Mouse (Mus musculus): ENCODE data around the gene Tmcc3.

Gene Tmcc3

DNA sequence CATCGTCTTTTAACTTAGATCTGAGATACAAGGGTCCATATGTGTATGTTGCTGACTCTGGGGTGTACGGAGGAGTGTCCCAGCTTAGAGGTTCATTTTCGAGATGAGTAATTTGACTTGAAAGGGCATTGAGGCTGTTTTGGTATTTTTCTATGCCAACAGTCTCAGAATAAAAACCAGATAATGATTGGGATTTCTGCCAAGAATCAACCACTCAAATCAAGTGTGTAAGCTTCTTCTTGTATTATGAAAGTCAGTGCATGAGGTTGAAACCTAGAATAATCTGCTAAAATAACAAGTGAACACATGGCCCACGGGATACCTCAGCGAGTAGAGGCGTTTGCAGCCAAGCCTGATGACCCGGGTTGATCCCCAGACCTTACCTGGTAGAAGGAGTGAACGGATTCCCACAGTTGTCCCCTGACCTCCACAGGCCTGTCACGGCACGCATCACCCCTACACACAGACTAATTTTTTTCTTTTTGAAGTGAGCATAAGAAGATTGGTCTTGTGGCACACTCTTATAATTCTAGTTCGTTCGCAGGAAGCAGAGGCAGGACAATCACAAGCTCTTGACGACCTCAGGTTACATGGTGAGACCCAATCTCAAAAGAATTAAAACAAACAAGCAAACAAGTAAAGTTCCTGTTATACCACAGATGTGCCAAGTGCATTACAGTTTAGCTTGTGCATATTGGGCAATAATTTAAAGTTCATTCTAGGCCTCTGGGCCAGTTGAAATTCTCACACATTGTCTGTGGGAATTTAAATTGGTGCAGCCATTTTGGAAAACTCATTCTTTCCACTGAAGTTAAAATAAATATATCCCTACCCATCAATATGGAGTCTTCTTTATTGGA, 165.8 kb downstream of the Tmcc3 start:
- no peak for DNase-seq

DNA sequence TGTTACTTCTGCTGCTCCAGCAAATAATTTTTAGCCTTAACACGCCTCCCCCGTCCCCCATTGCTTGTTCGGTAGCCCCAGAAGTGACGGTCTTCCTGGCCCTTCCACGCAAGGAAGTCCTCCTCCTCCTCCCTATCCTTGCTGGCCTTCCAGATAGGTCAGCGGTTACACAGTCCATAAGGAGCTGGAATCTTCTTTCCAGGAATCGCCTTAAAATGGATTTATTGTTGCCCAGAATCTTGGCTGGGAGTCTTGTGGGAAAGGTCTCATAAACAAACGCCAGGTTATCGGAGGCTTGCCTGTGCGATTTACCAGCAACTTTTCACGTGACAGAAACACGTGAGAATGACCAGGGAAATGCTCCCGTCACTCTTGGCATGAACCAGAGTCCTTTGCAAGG, 167.9 kb downstream of the Tmcc3 start:
- DNase-seq = no peak

- no peak for DNase-seq
These were observed 168.8 kb downstream of the Tmcc3 start for GRCm38 (mm10) chr10:94480380-94481101.

DNA sequence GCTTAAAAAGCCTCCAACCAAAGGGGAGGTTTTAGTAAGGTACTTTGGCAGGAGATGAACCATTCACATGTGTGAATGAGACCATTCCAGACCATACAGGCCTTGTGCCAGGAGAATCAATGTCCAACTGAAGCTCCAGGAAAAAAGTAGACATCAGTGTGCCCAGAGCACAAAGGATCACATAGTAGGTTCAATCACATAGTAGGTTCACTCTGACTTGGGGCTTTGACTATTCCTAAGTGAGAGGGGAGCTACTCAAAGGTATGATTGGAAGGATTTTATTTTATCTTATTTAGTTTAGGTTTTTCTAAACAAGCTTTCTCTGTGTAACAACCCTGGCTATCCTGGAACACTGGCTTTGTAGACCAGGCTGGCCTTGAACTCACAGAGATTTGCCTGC, 169.9 kb downstream of the Tmcc3 start:
- no peak for DNase-seq

- no peak for DNase-seq
These were observed 174.4 kb downstream of the Tmcc3 start for GRCm38 (mm10) chr10:94486179-94486578.

DNA sequence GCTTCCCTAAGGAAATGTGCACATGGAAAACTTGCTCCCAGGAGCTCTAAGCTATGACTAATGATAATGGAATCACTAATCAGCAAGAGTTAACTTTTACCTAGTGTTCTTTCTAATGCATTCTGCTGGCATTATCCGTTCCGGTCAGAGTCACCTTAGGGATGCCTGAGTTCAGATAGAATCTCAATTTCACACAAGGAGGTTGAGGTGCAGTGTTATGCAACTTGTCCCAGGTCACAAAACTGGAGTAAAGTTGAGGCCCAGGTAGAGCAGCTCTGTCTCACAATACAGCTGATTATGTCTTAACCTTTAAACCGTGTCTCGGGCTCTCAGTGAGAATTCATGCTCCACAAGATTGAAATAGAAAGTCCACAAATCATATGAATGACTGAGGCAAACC, 177.8 kb downstream of the Tmcc3 start:
- no peak for DNase-seq

GRCm38 (mm10) chr10:94491006-94491405, 179.3 kb downstream of the Tmcc3 start:
- no peak for DNase-seq

DNA sequence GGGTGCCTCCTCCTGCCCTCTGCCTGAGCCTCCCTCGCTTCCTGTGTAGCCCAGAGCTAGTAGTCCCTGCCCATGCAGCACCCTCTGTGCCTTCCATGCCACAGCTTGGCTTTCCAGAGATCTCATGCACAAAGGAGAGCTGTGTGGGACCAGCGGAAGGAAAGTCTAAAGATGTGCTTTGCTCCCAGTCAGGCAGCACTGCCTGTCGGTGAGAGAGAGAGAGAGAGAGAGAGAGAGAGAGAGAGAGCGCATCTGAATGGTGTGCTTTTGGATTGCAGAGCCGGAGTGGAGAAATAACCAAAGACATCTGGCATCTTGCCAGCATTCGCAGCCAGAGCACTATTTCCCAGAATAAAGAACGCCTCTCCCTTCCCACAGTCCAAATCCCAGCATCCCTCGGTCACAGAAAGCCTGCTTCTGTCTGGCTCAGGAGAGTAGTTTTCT, 182.7 kb downstream of the Tmcc3 start:
- no peak for DNase-seq

DNA sequence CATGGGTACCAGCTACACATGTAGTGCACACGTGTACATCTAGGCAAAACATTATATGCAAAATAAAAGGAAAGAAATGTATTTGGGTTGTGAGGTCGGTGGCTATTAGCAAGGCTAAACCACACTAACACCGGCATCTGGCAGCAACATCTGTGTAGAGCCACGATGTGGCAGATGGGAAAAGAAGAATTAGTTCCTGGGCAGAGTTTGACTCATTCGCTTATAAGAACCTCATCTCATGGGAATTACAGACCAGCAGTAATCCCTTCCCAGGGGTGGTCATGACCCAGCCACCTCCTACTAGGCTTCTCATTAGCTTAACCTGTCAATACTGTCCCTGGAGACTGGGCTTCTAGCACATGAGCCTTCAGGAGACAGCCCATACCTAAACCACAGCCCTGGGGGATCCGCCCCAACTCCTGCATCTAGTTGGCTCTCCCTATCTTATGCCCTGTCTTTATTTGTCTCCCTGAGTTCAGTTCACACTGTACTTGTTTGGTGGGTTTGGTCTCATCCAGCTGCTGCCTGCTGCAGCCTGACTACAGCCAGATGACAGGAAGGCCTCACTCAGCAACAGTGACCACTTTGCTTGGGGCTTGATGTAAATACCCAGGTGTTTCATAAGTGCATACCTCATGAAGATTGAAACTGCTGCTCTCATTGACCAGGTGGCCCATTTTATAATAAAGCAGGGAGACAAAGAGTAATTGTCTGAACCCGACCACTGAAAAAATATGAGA, 183.9 kb downstream of the Tmcc3 start:
- no peak for DNase-seq

DNA sequence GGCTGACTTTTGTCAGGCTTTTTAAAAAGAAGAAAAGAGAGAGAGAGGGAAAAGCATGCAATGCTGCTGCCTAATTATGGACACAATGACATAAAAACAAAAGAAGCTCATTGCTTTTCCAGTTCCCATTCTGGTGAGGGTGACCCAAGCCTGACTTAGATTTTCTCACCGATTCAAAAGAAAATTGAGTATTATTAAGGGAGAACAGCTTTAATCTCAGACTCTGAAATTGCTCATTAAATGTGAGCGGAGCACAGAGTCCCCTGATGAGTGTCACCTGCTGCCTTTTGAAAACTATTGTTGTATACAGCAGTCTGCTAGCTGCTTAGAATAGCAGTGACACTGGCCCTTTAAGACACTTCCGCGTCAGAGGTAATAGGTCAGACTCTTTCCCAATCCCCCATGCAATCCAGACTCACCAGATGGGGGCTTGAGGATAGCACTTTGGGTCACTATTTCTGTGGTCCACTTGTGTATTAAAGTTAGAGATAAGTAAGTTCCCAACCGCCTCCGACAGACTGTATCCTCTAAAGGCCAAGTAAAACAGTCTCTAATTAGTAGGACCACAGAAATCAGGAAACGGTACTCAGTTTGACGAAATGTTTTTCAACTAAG, 185.2 kb downstream of the Tmcc3 start:
- DNase-seq = no peak

DNA sequence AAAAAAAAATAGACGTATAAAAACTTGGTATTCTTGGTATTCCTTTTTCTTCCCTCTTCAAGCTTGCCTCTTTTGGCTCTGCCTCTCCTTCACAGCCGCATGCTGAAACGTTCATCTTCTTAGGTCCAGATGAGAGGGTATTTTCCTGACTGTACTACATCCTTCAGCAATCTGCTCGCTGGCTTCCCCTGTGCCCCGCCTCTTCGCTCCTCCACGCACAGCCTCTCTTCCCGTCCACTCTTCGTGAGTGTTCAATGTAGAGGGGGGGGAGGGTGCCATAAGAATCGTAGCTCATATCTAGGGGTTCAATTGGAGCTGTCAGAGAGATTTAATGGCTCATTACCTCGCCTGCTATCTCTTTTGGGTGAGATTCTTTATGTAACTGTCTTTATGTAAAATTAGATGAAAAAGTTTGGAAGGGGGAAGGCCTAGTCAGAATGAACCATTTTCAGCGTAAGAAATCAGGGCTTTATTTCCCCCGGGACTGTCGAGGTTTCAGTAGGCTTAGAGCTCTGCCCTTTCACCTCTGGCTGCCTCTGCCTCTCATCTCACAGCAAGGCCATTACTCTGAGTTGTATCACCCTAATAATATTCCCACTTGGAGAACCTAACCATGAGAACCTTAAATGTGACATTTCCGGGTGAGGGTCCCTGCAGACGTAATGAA, 188.6 kb downstream of the Tmcc3 start:
- no peak for DNase-seq

GRCm38 (mm10) chr10:94500877-94501273, 189.1 kb downstream of the Tmcc3 start:
- no peak for DNase-seq

- no peak for DNase-seq
These were observed 190.0 kb downstream of the Tmcc3 start for GRCm38 (mm10) chr10:94501796-94502195.

DNA sequence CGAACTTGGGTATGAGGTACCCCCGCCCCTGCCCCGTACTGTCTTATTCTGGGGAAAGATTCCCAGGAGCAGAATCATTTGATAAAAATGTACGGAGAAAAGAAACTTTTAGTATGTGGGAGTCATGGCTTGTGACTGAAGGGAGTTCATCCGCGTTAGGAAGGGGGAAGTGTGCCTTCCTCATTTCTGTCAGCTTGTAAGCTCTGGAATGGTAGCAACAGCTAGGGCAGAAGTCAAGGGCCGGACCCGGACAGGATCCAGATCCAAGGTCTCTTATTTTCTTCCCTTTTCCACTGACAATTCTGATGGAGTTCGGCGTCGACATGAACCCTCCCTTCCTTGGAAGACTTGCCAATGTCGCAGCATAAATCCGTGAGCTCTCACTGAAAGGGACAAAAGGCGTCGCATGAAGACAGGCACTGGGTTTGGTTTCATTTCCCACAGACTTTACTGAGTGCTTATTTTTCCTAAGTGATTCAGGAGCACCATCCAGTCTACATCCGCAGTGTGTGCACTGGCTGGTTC, 193.6 kb downstream of the Tmcc3 start:
- DNase-seq = no peak

GRCm38 (mm10) chr10:94508863-94509262, 197.1 kb downstream of the Tmcc3 start:
- no peak for DNase-seq

DNA sequence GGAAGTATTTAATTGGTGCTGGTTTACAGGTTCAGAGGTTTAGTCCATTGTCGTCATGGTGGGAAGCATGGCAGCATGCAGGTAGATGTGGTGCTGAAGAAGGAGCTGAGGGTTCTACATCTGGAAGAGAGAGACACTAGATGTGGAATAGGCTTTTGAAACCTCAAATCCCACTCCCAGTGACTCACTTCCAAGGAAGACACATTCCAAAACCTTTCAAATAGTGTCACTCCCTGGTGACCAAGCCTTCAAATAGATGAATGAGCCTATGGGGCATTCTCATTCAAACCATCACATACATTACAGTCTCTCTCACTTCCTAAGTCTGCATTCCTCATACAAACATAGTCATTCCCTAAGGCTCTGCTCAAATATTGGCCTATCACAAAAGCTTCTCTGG, 201.0 kb downstream of the Tmcc3 start:
- no peak for DNase-seq

DNA sequence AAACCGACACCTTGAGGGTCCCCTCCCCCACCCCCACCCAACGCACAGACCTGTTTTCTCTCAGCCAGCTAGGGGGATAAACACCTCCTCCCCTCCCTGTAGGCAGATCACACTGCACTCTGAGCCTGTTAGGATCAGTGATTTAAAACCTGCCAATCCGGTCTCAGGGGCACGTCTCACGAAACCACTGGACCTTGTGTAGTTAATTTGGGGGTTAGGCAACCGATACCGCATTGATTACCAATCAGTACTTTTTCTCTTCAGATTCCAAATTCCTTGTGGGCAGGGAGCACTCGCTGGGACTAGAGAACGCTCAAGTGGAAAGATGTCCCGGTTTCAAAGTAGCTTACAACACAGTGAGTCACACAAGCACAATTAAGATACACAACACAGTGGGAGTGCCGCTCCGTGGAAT, 202.3 kb downstream of the Tmcc3 start:
- DNase-seq = no peak

- DNase-seq = peak; percentile 74
These were observed 202.9 kb downstream of the Tmcc3 start for GRCm38 (mm10) chr10:94514506-94515178.

GRCm38 (mm10) chr10:94515179-94515545, 203.4 kb downstream of the Tmcc3 start:
- peak; percentile 85 for DNase-seq

DNA sequence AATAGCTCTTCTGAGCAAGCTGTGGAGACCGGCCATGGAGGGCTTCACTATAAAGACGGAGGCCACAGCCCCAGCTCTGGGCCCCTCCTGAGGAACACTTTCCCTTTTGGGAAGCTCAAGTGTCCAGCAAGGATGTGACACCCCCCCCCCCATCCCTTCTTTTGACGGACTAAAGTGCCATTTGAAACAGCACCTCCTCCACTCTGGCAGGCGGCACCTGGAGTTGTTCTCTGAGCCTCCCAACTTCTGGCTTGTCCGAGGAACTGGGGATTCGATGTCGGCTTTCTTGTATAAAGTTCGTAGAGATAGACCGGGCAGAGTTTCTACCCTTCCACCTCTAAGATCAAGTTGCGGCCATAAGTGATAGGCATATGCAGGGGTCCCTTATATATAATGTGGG, 203.8 kb downstream of the Tmcc3 start:
- DNase-seq = no peak

DNA sequence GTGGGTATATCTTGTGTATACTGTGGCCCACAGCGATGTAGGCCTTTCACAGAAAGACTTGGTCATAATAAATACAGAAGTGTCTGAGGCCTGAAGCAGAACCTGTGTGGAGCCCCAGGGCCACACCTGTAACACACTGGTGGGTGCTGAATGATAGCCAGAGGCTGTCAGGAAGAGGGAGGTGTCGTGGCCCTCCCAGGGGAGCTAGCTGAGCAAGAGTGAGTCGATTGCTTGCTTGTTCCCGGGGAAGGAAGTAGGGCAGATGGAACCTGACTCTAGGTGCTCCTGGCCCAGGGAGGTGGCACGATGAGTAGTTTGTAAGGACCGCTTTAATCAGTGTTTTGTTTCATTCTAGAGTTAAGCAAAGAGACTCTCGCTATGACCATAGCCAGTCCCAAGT, 208.1 kb downstream of the Tmcc3 start:
- DNase-seq = no peak

All from embryo, embryonic 11 days (tissue).